Mouse (Mus musculus): ENCODE data around the gene Olfr1120.
"Not testable (repeated sequence)": the region's sequence is repeated elsewhere in the genome, so short reads cannot be mapped to it uniquely, and the experiment has no call there.

The Olfr1120 gene

DNA sequence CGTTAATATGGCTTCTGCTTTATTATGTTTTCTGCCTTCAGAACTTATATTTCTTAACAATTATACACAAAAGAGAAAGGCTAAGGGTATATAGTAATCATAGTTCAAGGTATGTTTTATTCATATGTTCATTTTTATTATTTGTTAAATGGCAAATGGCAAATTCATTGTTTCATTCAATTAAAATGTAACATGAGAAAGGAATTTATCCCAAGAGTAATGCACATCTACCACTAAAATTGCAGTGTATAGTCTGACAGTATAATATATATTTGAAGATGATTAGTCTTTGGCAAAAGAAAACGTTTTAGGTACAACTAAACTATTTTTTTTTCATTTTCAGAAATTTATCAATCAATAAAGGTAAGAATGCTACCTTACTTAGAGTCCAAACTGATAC lies at the start of gene Olfr1120:
Gene Olfr1120 (plus strand): TSS at position 301 of the 400 bp plus-strand sequence.
- DNase-seq (ENCODE audit: low spot score), result no peak

GRCm38 (mm10) chr2:87307281-87307680 lies 47.3 kb upstream of the Olfr1120 start, which contains the start of gene Olfr1118:
TSS of gene Olfr1118 (plus strand) at chr2:87307581.
- DNase-seq (ENCODE audit: low spot score), result no peak

DNA sequence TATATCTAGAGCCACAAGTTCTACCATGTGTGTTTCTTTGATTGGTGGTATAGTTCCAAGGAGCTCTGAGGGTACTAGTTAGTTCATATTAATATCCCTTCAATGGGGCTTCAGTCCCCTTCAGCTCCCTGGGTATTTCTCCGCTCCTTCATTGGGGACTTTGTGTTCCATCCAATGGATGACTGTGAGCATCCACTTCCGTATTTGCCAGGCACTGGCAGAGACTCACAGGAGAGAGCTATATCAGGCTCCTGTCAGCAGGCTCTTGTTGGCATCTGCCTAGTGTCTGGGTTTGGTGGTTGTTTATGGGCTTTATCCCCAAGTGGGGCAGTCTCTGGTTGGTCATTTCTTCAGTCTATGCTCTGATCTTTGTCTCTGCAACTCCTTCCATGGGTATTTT lies 5.5 kb downstream of the Olfr1120 start:
- DNase-seq (ENCODE audit: low spot score), result not testable (repeated sequence)

- DNase-seq (ENCODE audit: low spot score), result no peak
Observed at GRCm38 (mm10) chr2:87369595-87369994, 15.0 kb downstream of the Olfr1120 start, which contains the start of gene Olfr1121. TSS of gene Olfr1121 (plus strand) at chr2:87369895.

DNA sequence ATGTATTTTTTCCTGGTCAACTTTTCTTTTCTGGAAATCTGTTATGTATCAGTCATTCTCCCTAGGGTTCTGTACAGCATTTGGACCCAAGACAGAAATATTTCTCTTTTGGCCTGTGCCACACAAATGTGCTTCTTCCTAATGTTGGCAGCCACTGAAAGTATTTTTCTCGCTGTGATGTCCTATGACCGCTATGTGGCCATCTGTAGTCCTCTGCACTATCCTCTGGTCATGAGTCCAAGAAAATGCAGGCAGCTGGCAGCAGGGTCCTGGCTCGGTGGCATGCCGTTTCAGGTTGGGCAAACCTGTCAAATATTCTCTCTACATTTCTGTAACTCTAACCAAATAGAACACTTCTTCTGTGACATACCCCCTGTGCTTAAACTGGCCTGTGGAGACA lies 17.1 kb downstream of the Olfr1120 start:
- no peak for DNase-seq (ENCODE audit: low spot score)

DNA sequence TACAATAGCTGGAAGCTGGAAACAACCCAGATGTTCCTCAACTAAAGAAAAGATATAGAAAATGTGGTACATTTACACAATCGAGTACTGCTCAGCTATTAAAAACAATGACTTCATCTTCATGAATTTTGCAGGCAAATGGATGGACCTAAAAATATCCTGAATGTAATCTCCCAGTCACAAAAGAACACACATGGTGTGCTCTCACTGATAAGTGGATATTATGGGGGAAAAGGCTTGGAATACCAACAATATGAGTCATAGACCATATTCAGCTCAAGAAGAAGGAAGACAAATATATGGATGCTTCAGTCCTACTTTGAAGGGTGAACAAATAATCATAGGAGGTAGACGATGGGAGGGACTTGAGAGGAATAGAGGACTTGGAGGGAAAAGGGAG lies 29.3 kb downstream of the Olfr1120 start:
- no peak for DNase-seq (ENCODE audit: low spot score)

DNA sequence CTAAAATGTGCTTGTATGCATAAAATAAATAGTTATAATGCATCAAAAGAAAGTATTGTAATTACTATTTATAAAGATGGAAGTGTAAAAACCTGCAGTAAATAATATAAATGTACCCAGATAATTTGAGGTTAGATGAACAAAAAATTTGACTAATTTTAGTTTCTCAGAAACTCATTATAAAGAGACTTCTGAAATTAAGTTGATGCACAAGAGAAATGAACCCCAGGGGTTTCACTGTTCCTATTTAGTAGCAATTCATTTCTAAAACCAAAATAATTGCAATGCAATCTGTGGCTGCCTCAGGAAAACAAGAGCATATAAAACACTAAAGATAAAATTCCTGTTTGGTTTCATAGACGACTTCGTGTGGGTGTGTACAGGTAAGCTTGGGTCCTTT lies 30.9 kb downstream of the Olfr1120 start, which contains the start of gene Olfr1122:
Gene Olfr1122 (plus strand): TSS at position 301 of the 400 bp plus-strand sequence.
- DNase-seq (ENCODE audit: low spot score), result no peak

DNA sequence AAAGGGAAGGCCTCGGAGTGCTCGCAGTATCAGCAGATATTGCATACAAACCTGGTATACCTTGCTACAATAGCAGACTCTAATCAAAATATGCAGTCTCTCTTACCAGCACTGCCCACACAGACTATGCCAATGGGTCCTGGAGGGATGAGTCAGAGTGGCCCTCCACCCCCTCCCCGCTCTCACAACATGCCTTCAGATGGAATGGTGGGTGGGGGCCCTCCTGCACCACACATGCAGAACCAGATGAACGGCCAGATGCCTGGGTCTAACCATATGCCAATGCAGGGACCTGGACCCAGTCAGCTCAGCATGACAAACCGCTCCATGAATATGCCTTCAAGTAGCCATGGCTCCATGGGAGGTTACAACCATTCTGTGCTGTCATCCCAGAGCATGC lies 39.0 kb downstream of the Olfr1120 start:
- DNase-seq (ENCODE audit: low spot score), result not testable (repeated sequence)

DNA sequence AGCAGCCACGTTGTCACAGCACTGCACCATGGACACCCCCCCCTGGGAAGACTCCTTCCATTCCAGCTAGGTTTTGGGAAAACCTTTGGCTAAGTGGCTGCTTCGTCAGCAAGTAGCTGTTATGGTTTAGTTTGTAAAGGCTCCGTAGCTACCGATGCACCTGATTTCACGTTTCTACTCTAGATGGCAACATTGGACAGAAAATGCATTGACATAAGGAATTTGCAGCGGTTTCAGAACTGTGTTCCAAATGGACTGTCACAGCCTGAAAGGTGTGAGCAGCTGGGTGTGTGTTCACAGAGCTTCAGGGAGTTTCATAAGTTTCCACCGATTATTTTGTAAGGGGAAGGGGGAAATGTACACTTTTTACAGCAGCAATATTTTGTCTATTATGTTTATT lies 40.1 kb downstream of the Olfr1120 start:
- DNase-seq (ENCODE audit: low spot score), result not testable (repeated sequence)
